Mouse (Mus musculus): ENCODE measurements at regions not wholly inside any gene's neighbourhood (a gene's known extent, or its start where the extent isn't known, plus 50 kb on each side); places are given as distances from the start of the nearest gene placed in this dataset.

GRCm38 (mm10) chr17:48592457-48592856, 137.8 kb downstream of the Unc5cl start:
- no peak for DNase-seq (ENCODE audit: low spot score)

GRCm38 (mm10) chr17:48595418-48595963, 140.8 kb downstream of the Unc5cl start:
- no peak for DNase-seq (ENCODE audit: low spot score)

GRCm38 (mm10) chr17:48596406-48596805, 141.7 kb downstream of the Unc5cl start:
- no peak for DNase-seq (ENCODE audit: low spot score)

GRCm38 (mm10) chr17:48597301-48597700, 142.6 kb downstream of the Unc5cl start:
- no peak for DNase-seq (ENCODE audit: low spot score)

- DNase-seq (ENCODE audit: low spot score) = no peak
Observed at GRCm38 (mm10) chr17:48598471-48599141, 143.9 kb downstream of the Unc5cl start.

GRCm38 (mm10) chr17:48600176-48600575, 145.5 kb downstream of the Unc5cl start:
- DNase-seq (ENCODE audit: low spot score) = no peak

GRCm38 (mm10) chr17:48602554-48602953, 147.9 kb downstream of the Unc5cl start:
- DNase-seq (ENCODE audit: low spot score) = peak; percentile 55

- DNase-seq (ENCODE audit: low spot score) = no peak
Observed at GRCm38 (mm10) chr17:48606767-48607166, 152.1 kb downstream of the Unc5cl start.

GRCm38 (mm10) chr17:48608315-48608714, 153.6 kb downstream of the Unc5cl start:
- no peak for DNase-seq (ENCODE audit: low spot score)

- DNase-seq (ENCODE audit: low spot score) = no peak
Observed at GRCm38 (mm10) chr17:48610107-48610506, 155.4 kb downstream of the Unc5cl start.

GRCm38 (mm10) chr17:48610806-48611205, 156.1 kb downstream of the Unc5cl start:
- no peak for DNase-seq (ENCODE audit: low spot score)

GRCm38 (mm10) chr17:48613491-48613890, 158.8 kb downstream of the Unc5cl start:
- DNase-seq (ENCODE audit: low spot score) = no peak

- no peak for DNase-seq (ENCODE audit: low spot score)
Observed at GRCm38 (mm10) chr17:48615248-48615647, 160.5 kb downstream of the Unc5cl start.

GRCm38 (mm10) chr17:48616205-48616604, 161.5 kb downstream of the Unc5cl start:
- no peak for DNase-seq (ENCODE audit: low spot score)

- no peak for DNase-seq (ENCODE audit: low spot score)
Observed at GRCm38 (mm10) chr17:48620896-48621295, 166.2 kb downstream of the Unc5cl start.

- DNase-seq (ENCODE audit: low spot score) = no peak
Observed at GRCm38 (mm10) chr17:48621676-48622075, 167.0 kb downstream of the Unc5cl start.

- DNase-seq (ENCODE audit: low spot score) = no peak
Observed at GRCm38 (mm10) chr17:48624937-48625336, 170.2 kb downstream of the Unc5cl start.

- no peak for DNase-seq (ENCODE audit: low spot score)
Observed at GRCm38 (mm10) chr17:48625971-48626370, 171.3 kb downstream of the Unc5cl start.

- DNase-seq (ENCODE audit: low spot score) = no peak
Observed at GRCm38 (mm10) chr17:48639611-48640010, 184.9 kb downstream of the Unc5cl start.

- DNase-seq (ENCODE audit: low spot score) = no peak
Observed at GRCm38 (mm10) chr17:48643533-48644019, 188.9 kb downstream of the Unc5cl start.

- DNase-seq (ENCODE audit: low spot score) = no peak
Observed at GRCm38 (mm10) chr17:48645056-48645455, 190.4 kb downstream of the Unc5cl start.

- no peak for DNase-seq (ENCODE audit: low spot score)
Observed at GRCm38 (mm10) chr17:48646626-48647195, 192.0 kb downstream of the Unc5cl start.

- DNase-seq (ENCODE audit: low spot score) = no peak
Observed at GRCm38 (mm10) chr17:48647431-48647830, 192.7 kb downstream of the Unc5cl start.
